ENCODE assay signal across 26 mouse cellular contexts in the genomic region with DNA sequence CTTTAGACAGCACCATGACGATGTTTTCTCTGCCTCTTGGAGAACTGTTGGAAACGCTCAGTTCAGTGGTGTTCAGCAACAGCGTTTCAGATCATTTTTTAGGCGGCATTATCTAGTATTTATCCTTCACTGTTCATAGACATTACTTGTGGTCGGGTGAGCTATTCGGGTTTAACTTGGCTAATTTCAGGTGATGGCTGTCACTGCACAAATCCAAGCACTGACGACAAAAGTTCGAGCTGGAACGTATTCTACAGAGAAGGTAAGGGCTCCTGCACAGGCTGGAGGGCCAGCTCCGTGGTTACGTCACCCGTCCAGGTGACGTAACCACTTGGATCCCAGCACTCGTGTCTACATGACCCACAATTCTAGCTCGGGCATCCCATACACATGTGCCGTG. TPM values are rescaled to one million over a fixed set of nuclear protein-coding genes. Genes with fewer than 3 reads are reported as not detected.
DNase-seq lines count a peak whose midpoint lies in the region; ATAC-seq and TF ChIP-seq lines count a peak whose summit lies in the region.
"Had no signal": no experiment of that assay in that cellular context is flagged by ENCODE, and none has a peak within 500 bp of the region (broad histone marks: within the 10 kb centered on the region; RNA-seq: fewer than 3 reads in every experiment).

No protein-coding gene starts in this region.

- H3K9ac ChIP-seq in forebrain, embryonic 13.5 days, result no peak overlapping the region
- no peak overlapping the region for H3K9ac ChIP-seq in forebrain, embryonic 12.5 days
- H3K9ac ChIP-seq in hindbrain, embryonic 13.5 days, result 0 out of 2 replicates have a peak overlapping the region, but pooled peaks have one; percentile 16
- no peak overlapping the region for H3K9ac ChIP-seq in hindbrain, embryonic 16.5 days (ENCODE audit: low read depth, low read length)
- peak overlapping the region; percentile 31; the same call in 1 of the 2 replicates for H3K9ac ChIP-seq in liver, embryonic 13.5 days
- no peak overlapping the region for H3K9ac ChIP-seq in liver, postnatal 0 days (replicated peaks)
- H3K9ac ChIP-seq: embryonic facial prominence, embryonic 15.5 days; heart, embryonic 13.5 days; hindbrain, embryonic 12.5 days; intestine, embryonic 15.5 days had no signal

- peaks cover 37% of the 10 kb centered on the region for H3K36me3 ChIP-seq in forebrain, embryonic 13.5 days (ENCODE audit: poor library complexity, severe bottlenecking)
- peaks cover 25% of the 10 kb centered on the region for H3K36me3 ChIP-seq in forebrain, embryonic 12.5 days (replicated peaks)
- peaks cover 34% of the 10 kb centered on the region for H3K36me3 ChIP-seq in hindbrain, embryonic 13.5 days
- peaks cover 4% of the 10 kb centered on the region for H3K36me3 ChIP-seq in hindbrain, embryonic 16.5 days (ENCODE audit: control insufficient read depth, insufficient read depth, low read length)
- H3K36me3 ChIP-seq in liver, embryonic 13.5 days, result peaks cover 40% of the 10 kb centered on the region
- H3K36me3 ChIP-seq in liver, postnatal 0 days (replicated peaks; ENCODE audit: insufficient read depth, low read length), result peaks cover 27% of the 10 kb centered on the region

- peaks cover 11% of the 10 kb centered on the region for H3K4me1 ChIP-seq in forebrain, embryonic 13.5 days
- peaks cover 18% of the 10 kb centered on the region for H3K4me1 ChIP-seq in forebrain, embryonic 12.5 days
- H3K4me1 ChIP-seq in hindbrain, embryonic 13.5 days (replicated peaks), result peaks cover 13% of the 10 kb centered on the region; the same call in 1 of the 2 replicates
- H3K4me1 ChIP-seq in hindbrain, embryonic 16.5 days (ENCODE audit: control insufficient read depth, insufficient read depth, low read depth, low read length), result peaks cover 2% of the 10 kb centered on the region; the same call in 1 of the 2 replicates
- H3K4me1 ChIP-seq in liver, embryonic 13.5 days (replicated peaks), result peaks cover 20% of the 10 kb centered on the region
- H3K4me1 ChIP-seq in liver, postnatal 0 days (ENCODE audit: insufficient read depth), result peaks cover 3% of the 10 kb centered on the region; the same call in 1 of the 2 replicates
- H3K4me1 ChIP-seq: embryonic facial prominence, embryonic 15.5 days; intestine, embryonic 15.5 days had no signal

- TF ChIP-seq EP300 in liver, postnatal 0 days (IDR thresholded peaks at IDR 0.05; ENCODE audit: low read depth), result no peak

- H3K9me3 ChIP-seq in forebrain, embryonic 13.5 days (replicated peaks), result no peaks in the 10 kb centered on the region
- no peaks in the 10 kb centered on the region for H3K9me3 ChIP-seq in forebrain, embryonic 12.5 days
- H3K9me3 ChIP-seq in hindbrain, embryonic 13.5 days, result no peaks in the 10 kb centered on the region
- H3K9me3 ChIP-seq in hindbrain, embryonic 16.5 days (ENCODE audit: control insufficient read depth, low read length), result no peaks in the 10 kb centered on the region
- no peaks in the 10 kb centered on the region for H3K9me3 ChIP-seq in liver, embryonic 13.5 days (replicated peaks)
- no peaks in the 10 kb centered on the region for H3K9me3 ChIP-seq in liver, postnatal 0 days (ENCODE audit: low read length)
- H3K9me3 ChIP-seq: embryonic facial prominence, embryonic 15.5 days; hindbrain, embryonic 12.5 days; intestine, embryonic 15.5 days had no signal

- H3K4me3 ChIP-seq in forebrain, embryonic 13.5 days, result no peak overlapping the region
- H3K4me3 ChIP-seq in forebrain, embryonic 12.5 days (replicated peaks), result no peak overlapping the region
- no peak overlapping the region for H3K4me3 ChIP-seq in hindbrain, embryonic 13.5 days
- H3K4me3 ChIP-seq in hindbrain, embryonic 16.5 days (ENCODE audit: low read length), result no peak overlapping the region
- peak overlapping the region; percentile 18; the same call in 1 of the 2 replicates for H3K4me3 ChIP-seq in liver, embryonic 13.5 days (replicated peaks)
- no peak overlapping the region for H3K4me3 ChIP-seq in liver, postnatal 0 days (ENCODE audit: low read depth, low read length)
- H3K4me3 ChIP-seq: hindbrain, embryonic 12.5 days; intestine, embryonic 15.5 days had no signal

- WGBS in forebrain, embryonic 13.5 days, result 93% methylated on average over 16 of the region's 16 CpGs
- WGBS in forebrain, embryonic 12.5 days, result 93% methylated on average over 16 of the region's 16 CpGs
- 94% methylated on average over 16 of the region's 16 CpGs for WGBS in hindbrain, embryonic 13.5 days
- 91% methylated on average over 16 of the region's 16 CpGs for WGBS in hindbrain, embryonic 16.5 days
- WGBS in liver, embryonic 13.5 days (ENCODE audit: insufficient replicate concordance), result 84% methylated on average over 16 of the region's 16 CpGs
- WGBS in liver, postnatal 0 days (ENCODE audit: insufficient replicate concordance), result 82% methylated on average over 16 of the region's 16 CpGs

- TF ChIP-seq CTCF in liver, postnatal 0 days (IDR thresholded peaks at IDR 0.05; ENCODE audit: low read depth), result no peak

- no peak for DNase-seq in liver, embryonic 13.5 days
- DNase-seq in liver, postnatal 0 days, result no peak
- no peak for DNase-seq in adipocyte (ENCODE audit: low spot score)
- DNase-seq: adrenal gland, adult 2 months; adrenal gland, postnatal 25 days; cerebellum, adult 2 months; cerebellum, postnatal 14 days; embryo, embryonic 11 days; gastrocnemius, postnatal 10 days; heart, postnatal 36 days had no signal

- H3K4me2 ChIP-seq in forebrain, embryonic 13.5 days, result 0 out of 2 replicates have a peak overlapping the region, but pooled peaks have one; percentile 10
- no peak overlapping the region for H3K4me2 ChIP-seq in forebrain, embryonic 12.5 days
- no peak overlapping the region for H3K4me2 ChIP-seq in hindbrain, embryonic 13.5 days
- H3K4me2 ChIP-seq in hindbrain, embryonic 16.5 days (ENCODE audit: low read length), result no peak overlapping the region
- peak overlapping the region; percentile 38 for H3K4me2 ChIP-seq in liver, embryonic 13.5 days
- no peak overlapping the region for H3K4me2 ChIP-seq in liver, postnatal 0 days (ENCODE audit: low read depth, low read length)
- H3K4me2 ChIP-seq: intestine, embryonic 15.5 days had no signal

- H3K27ac ChIP-seq in forebrain, embryonic 13.5 days, result no peak overlapping the region
- no peak overlapping the region for H3K27ac ChIP-seq in forebrain, embryonic 12.5 days
- no peak overlapping the region for H3K27ac ChIP-seq in hindbrain, embryonic 13.5 days
- H3K27ac ChIP-seq in hindbrain, embryonic 16.5 days (ENCODE audit: low read depth, low read length), result no peak overlapping the region
- no peak overlapping the region for H3K27ac ChIP-seq in liver, embryonic 13.5 days
- no peak overlapping the region for H3K27ac ChIP-seq in liver, postnatal 0 days (ENCODE audit: low read depth)
- H3K27ac ChIP-seq: embryonic facial prominence, embryonic 15.5 days; heart, embryonic 13.5 days; hindbrain, embryonic 12.5 days; intestine, embryonic 15.5 days had no signal

- no peaks in the 10 kb centered on the region for H3K27me3 ChIP-seq in forebrain, embryonic 13.5 days
- no peaks in the 10 kb centered on the region for H3K27me3 ChIP-seq in forebrain, embryonic 12.5 days
- H3K27me3 ChIP-seq in hindbrain, embryonic 13.5 days, result no peaks in the 10 kb centered on the region
- H3K27me3 ChIP-seq in hindbrain, embryonic 16.5 days (replicated peaks; ENCODE audit: control insufficient read depth, insufficient read depth, low read length), result no peaks in the 10 kb centered on the region
- H3K27me3 ChIP-seq in liver, embryonic 13.5 days, result no peaks in the 10 kb centered on the region
- no peaks in the 10 kb centered on the region for H3K27me3 ChIP-seq in liver, postnatal 0 days (ENCODE audit: insufficient read depth, low read length)
- H3K27me3 ChIP-seq: CH12.LX; embryonic facial prominence, embryonic 15.5 days; heart, embryonic 13.5 days; hindbrain, embryonic 12.5 days; intestine, embryonic 15.5 days; Patski had no signal

- no peak for ATAC-seq in forebrain, embryonic 13.5 days
- ATAC-seq in forebrain, embryonic 12.5 days (ENCODE audit: low FRiP score), result no peak
- ATAC-seq in hindbrain, embryonic 13.5 days (ENCODE audit: low FRiP score), result no peak
- no peak for ATAC-seq in hindbrain, embryonic 16.5 days
- ATAC-seq in liver, embryonic 13.5 days (ENCODE audit: low read depth), result no peak
- ATAC-seq in liver, postnatal 0 days, result no peak
- ATAC-seq: activated CD4-positive, CD25-positive, alpha-beta regulatory T cell, adult 4 months; intestine, embryonic 15.5 days; Patski had no signal

RNA-seq across cellular contexts. Expression of a gene that starts 1.6 kb away (rescaled TPM):
- polyA plus RNA-seq in forebrain, embryonic 13.5 days (2015; fragmentation: Nextera tagmentation; extraction: Ambion mirVana), result 81.2 and 86.4 TPM in 2 replicates
- polyA plus RNA-seq in forebrain, embryonic 12.5 days (2016; fragmentation: Nextera tagmentation; extraction: Ambion mirVana), result 71.7 and 73.3 TPM in 2 replicates
- 53.4 and 53.7 TPM in 2 replicates for polyA plus RNA-seq in hindbrain, embryonic 13.5 days (2015; fragmentation: Nextera tagmentation; extraction: Ambion mirVana)
- polyA plus RNA-seq in hindbrain, embryonic 16.5 days (2015; fragmentation: Nextera tagmentation; extraction: Ambion mirVana), result 48.2 and 50.6 TPM in 2 replicates
- polyA plus RNA-seq in liver, embryonic 13.5 days (2015; fragmentation: Nextera tagmentation; extraction: Ambion mirVana), result 55.5 and 61.8 TPM in 2 replicates
- polyA plus RNA-seq in liver, postnatal 0 days (2015; fragmentation: Nextera tagmentation; extraction: Ambion mirVana), result 30.6 and 32.0 TPM in 2 replicates

RNA-seq across cellular contexts. Expression of a gene that starts 22.4 kb away (rescaled TPM):
- polyA plus RNA-seq in forebrain, embryonic 13.5 days (2015; fragmentation: Nextera tagmentation; extraction: Ambion mirVana), result 2.5 and 7.0 TPM in 2 replicates
- 3.6 and 4.2 TPM in 2 replicates for polyA plus RNA-seq in forebrain, embryonic 12.5 days (2016; fragmentation: Nextera tagmentation; extraction: Ambion mirVana)
- 8.2 and 9.2 TPM in 2 replicates for polyA plus RNA-seq in hindbrain, embryonic 13.5 days (2015; fragmentation: Nextera tagmentation; extraction: Ambion mirVana)
- polyA plus RNA-seq in hindbrain, embryonic 16.5 days (2015; fragmentation: Nextera tagmentation; extraction: Ambion mirVana), result 8.5 and 10.6 TPM in 2 replicates
- polyA plus RNA-seq in liver, embryonic 13.5 days (2015; fragmentation: Nextera tagmentation; extraction: Ambion mirVana), result 0.98 and 6.2 TPM in 2 replicates
- polyA plus RNA-seq in liver, postnatal 0 days (2015; fragmentation: Nextera tagmentation; extraction: Ambion mirVana), result 0.18 and 2.0 TPM in 2 replicates
- polyA plus RNA-seq: activated CD4-positive, CD25-positive, alpha-beta regulatory T cell, adult 4 months; adrenal gland, adult 2 months; erythroblast, embryonic 14.5 days had no signal

RNA-seq across cellular contexts. Expression of a gene that starts 40.1 kb away (rescaled TPM):
- polyA plus RNA-seq in forebrain, embryonic 13.5 days (2015; fragmentation: Nextera tagmentation; extraction: Ambion mirVana), result not detected in 2 replicates
- not detected in 2 replicates for polyA plus RNA-seq in forebrain, embryonic 12.5 days (2016; fragmentation: Nextera tagmentation; extraction: Ambion mirVana)
- polyA plus RNA-seq in hindbrain, embryonic 13.5 days (2015; fragmentation: Nextera tagmentation; extraction: Ambion mirVana), result not detected in 2 replicates
- not detected in 2 replicates for polyA plus RNA-seq in hindbrain, embryonic 16.5 days (2015; fragmentation: Nextera tagmentation; extraction: Ambion mirVana)
- polyA plus RNA-seq in liver, embryonic 13.5 days (2015; fragmentation: Nextera tagmentation; extraction: Ambion mirVana), result not detected in 2 replicates
- polyA plus RNA-seq in liver, postnatal 0 days (2015; fragmentation: Nextera tagmentation; extraction: Ambion mirVana), result not detected in 2 replicates
- polyA plus RNA-seq: activated CD4-positive, CD25-positive, alpha-beta regulatory T cell, adult 4 months; adrenal gland, adult 2 months; cerebellum, adult 2 months; embryonic facial prominence, embryonic 11.5 days; embryonic facial prominence, embryonic 15.5 days; erythroblast, embryonic 14.5 days; forebrain, embryonic 11.5 days; frontal cortex, adult 2 months; heart, embryonic 13.5 days; heart, postnatal 0 days; hindbrain, embryonic 12.5 days; intestine, embryonic 15.5 days; Patski had no signal

RNA-seq across cellular contexts. Expression of a gene that starts 50.1 kb away (rescaled TPM):
- polyA plus RNA-seq in forebrain, embryonic 13.5 days (2015; fragmentation: Nextera tagmentation; extraction: Ambion mirVana), result 0.32 and 0.91 TPM in 2 replicates
- polyA plus RNA-seq in forebrain, embryonic 12.5 days (2016; fragmentation: Nextera tagmentation; extraction: Ambion mirVana), result 1.5 and 1.8 TPM in 2 replicates
- 1.2 and 3.0 TPM in 2 replicates for polyA plus RNA-seq in hindbrain, embryonic 13.5 days (2015; fragmentation: Nextera tagmentation; extraction: Ambion mirVana)
- 1.6 and 1.8 TPM in 2 replicates for polyA plus RNA-seq in hindbrain, embryonic 16.5 days (2015; fragmentation: Nextera tagmentation; extraction: Ambion mirVana)
- polyA plus RNA-seq in liver, embryonic 13.5 days (2015; fragmentation: Nextera tagmentation; extraction: Ambion mirVana), result 0.69 and 2.9 TPM in 2 replicates
- 0.36 TPM in 2 replicates for polyA plus RNA-seq in liver, postnatal 0 days (2015; fragmentation: Nextera tagmentation; extraction: Ambion mirVana)
- polyA plus RNA-seq: activated CD4-positive, CD25-positive, alpha-beta regulatory T cell, adult 4 months; adrenal gland, adult 2 months; erythroblast, embryonic 14.5 days; forebrain, embryonic 11.5 days had no signal

Comparison
In these comparisons a context has a peak if more than half of its experiments do, and no peak if none do; other contexts are left out.
1. H3K4me2 ChIP-seq: peak in forebrain, embryonic 13.5 days (single experiment) and liver, embryonic 13.5 days (single experiment); none in forebrain, embryonic 12.5 days (single experiment), hindbrain, embryonic 13.5 days (single experiment), hindbrain, embryonic 16.5 days (single experiment) and liver, postnatal 0 days (single experiment).
2. H3K9ac ChIP-seq: peak in hindbrain, embryonic 13.5 days (single experiment) and liver, embryonic 13.5 days (single experiment); none in forebrain, embryonic 13.5 days (single experiment), forebrain, embryonic 12.5 days (single experiment), hindbrain, embryonic 16.5 days (single experiment) and liver, postnatal 0 days (single experiment).